Mouse (Mus musculus) left cerebral cortex, adult 18-20 months (tissue): ENCODE measurements at regions not wholly inside any gene's neighbourhood (a gene's known extent, or its start where the extent isn't known, plus 50 kb on each side); places are given as distances from the start of the nearest gene placed in this dataset.
"Not testable (repeated sequence)": the region's sequence is repeated elsewhere in the genome, so short reads cannot be mapped to it uniquely, and the experiment has no call there.

ENCODE experiments used
- DNase-seq, 2 experiments: peaks; one replicate each; pipeline ENCODE4 v3.0.0; 2021 to 2022; ENCODE audit warnings: low spot score in 2 of 2, mixed read lengths in 1 of 2

DNA sequence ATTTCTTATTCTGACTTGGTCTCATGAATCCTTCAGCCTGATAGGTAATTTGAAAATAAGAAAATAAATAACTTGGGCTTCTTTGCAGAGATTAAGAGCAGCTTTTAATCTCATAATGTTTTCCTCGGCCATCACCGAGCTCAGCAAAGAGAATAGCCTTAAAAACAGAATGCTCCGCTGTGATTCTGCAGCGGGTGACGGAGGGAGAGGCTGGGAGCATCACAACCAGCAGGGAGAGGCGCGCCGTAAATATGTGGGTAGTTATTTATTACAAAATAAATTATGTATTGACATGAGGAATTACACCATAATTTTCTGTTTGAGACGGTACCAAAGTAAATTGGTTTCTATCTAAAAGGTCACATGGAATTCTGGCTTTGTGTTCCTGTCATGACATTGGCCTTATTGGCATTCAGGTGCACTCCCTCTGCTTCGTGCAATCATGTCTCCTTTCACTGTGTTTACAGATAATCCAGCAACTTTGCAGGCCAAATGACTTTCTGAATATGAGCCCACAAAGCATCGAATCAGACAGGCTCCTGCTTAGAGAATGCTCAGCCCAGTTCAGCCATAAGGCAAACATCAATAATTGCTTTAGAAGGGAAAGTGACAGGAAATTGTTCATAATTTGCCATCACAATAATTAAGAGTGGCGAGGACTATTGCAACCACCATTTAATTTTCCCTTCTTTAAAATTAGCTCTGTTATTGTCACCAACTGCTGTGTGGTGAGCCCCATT lies 494.4 kb downstream of the Hace1 start:
- no peak for DNase-seq

DNA sequence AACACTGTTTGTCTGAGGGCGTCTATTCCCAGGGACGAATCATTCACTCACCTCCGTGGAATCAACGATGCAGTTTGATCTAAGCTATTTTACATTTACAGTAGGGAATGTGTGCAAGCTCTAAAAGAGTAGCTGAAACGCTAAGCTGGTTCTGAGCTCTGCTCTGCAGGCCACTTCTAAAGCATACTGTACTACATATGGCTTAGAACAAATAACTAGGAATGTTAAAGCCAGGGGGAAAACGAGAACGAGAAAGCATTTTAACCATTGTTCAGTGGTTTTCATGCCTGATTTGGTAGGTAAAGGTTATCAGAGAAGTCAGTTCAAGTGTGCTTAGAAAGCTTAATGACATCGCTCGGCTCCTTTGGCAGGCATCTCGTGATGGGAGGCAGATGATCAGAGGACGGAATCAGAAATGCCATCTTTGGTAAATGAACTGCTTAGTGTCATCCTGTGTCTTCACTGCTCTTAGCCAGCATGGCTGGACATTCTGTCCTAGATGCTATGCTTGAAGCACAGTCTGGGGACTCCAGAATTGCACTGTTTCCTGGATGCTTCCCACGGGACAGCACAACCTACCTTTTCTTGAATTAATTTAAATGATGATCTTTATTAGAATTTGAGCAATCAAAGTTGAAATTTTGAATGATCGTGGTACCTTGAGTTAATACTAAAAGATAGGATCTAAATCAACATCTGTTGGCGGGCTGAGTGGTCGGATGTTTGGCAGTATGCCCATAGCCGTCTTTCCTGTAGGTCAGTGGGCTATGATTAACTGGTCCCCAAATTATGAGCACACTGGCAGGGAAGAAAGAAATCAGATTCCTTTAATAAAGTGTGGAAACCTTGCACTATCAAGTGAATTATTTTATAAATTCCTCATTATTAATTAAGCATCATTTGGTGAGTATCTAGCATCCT lies 495.2 kb downstream of the Hace1 start:
- no peak for DNase-seq

DNA sequence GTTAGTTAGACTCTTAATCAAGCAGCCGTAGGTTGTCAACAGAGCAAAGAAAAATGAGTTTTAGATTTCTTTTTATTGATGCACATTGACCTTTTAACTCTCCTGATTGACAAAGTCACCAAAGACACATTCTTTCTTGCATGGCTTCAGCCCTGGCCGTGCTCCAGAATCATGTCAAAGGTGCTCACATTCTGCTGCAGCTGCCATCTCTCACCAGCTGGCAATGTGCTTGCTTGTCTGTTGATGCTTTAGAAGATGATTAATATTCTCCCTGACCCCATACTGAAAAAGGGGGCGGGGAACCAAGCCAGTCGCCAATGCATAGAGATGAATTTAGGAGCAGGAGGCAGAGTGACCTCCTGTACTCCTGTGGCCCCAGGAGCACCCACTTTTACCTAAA lies 510.1 kb downstream of the Hace1 start:
- DNase-seq, result no peak

DNA sequence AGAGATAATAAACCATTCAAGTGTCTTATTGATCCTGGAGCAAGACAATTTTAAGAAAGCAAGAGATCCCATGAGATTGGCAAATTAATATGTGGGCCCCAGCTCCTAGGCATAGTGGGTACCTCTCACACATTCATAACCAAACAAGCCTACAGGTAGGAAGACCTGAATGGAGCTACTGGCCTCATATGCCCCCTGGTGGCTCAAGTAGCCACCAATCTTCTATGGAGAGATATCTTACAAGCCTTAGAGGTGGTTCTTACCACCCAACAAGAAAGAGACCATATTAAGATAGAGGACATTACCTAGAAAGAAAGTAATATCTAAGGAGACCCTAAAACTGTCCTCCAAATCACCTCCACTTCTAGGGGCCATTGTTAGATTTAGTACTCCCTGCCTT lies 523.2 kb downstream of the Hace1 start:
- DNase-seq, result no peak

DNA sequence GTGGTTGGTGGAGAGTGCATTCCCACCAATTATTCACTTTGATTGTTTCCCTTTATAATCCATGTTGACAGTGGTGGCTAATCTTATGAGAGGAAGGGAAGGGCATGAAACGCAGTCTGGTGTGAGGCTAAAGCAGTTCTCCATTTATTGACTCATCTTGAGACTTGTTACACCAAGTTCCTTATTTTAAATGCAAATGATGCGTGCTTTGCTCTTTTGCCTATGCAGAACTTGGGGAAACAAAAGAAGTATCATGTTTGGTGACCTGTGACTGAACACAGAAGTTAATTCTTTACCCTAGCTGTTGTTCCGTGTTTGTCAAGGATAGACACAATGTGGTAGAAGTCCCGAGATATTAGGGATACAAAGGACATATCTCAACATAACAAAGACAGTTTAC lies 531.2 kb downstream of the Hace1 start:
- no peak for DNase-seq

DNA sequence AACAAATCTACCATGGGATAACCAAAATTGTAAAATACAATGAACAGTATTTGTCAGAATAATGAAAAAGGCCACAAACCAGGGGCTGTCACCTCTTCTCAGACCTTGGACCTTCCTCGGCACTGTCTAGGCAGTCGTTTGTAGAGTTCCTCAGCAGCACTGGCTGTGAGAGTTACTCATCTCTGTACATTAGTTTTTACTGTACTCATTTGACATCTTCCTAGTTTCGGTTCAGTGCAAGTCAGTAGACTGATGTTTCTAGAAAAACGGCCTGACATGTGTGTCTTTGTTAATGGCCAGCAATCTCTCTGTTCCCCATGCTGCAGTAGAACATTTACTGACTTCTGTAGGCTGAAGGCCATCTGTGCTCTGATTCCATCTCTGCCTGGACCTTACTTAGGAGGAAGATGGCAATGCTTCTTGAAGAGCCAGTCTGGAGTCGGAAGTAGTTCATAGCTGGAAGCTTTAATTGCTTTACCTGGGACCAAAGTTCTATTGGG lies 537.1 kb downstream of the Hace1 start:
- no peak for DNase-seq

DNA sequence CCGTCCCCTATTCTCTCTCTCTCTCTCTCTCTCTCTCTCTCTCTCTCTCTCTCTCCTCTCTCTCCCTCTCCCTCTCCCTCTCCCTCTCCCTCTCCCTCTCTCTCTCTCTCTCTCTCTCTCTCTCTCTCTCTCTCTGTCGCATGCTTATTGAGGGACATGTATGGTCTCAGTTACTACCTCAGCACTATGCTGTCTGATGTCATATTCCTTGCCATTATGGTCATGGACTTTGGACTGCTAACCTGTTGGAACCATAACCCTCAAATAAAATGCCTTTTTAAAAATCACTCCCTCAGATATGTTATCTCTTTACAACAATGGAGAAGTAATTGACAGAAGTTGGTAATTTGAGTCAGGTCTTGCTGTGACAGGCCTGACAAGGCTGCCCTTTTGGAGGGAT lies 544.8 kb downstream of the Hace1 start:
- not testable (repeated sequence) for DNase-seq

DNA sequence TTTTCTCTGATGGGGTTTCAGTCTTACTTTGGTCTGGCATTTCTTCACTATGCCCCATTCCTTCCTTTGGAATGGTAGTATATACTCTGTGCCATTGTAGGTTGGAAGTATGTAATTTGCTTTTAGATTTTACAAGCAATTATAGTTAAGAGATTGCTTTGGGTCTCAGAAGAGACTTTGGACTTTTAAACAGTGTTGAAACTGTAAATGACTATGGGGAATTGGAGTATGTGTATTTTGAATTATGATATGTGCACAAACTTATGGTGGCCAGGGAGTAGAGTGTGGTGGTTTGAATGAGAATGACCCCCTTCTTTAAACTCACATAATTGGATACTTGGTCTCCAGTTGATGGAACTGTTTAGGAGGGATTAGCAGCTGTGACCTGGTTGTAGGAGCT lies 546.2 kb downstream of the Hace1 start:
- DNase-seq, result no peak

DNA sequence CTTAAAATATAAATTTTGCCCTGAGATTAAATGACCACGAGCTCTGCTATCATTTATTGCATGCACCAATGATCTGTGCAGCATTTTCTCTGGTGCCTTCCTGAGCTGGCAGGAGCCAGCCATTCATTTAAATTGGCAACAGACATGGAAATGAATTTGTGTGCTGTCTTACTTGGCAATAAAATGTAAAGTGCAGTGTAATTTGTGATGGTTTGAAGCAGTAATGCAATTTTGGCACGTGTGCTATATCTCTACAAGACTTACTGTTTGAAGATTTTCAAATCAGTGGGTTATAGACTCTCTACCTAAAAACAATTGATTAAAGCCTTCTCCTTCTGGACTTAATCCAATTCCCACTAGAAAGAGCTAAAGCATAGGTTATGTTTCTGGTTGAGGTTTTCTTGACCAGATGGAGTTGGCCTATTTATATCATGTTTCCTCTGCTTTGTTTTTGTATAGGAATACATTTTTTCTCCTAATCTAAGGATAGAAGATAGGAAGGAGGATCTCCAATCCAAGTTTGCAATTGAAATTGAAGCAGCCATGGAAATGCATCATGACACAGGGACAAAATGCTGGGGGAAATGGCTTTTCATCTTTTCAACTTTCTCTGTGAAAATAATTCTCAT lies 557.6 kb downstream of the Hace1 start:
- no peak for DNase-seq

DNA sequence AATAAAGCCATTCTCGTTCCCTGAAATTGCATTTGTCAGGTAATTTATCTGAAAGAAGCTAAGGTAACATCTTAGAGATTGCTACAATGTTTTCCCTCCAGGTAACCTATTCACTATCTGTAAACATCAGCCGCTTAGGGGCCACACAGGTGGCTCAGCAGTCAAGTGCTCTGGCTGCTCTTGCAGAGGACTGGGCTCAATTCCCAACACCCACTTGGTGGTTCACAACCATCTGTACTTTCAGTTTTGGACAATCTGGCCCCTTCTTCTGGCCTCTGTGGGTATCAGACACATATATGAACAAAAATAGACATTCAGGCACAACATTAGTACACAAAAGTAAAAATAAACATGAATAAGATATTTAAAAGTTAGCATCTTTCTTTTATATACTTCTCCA lies 596.4 kb downstream of the Hace1 start:
- no peak for DNase-seq

DNA sequence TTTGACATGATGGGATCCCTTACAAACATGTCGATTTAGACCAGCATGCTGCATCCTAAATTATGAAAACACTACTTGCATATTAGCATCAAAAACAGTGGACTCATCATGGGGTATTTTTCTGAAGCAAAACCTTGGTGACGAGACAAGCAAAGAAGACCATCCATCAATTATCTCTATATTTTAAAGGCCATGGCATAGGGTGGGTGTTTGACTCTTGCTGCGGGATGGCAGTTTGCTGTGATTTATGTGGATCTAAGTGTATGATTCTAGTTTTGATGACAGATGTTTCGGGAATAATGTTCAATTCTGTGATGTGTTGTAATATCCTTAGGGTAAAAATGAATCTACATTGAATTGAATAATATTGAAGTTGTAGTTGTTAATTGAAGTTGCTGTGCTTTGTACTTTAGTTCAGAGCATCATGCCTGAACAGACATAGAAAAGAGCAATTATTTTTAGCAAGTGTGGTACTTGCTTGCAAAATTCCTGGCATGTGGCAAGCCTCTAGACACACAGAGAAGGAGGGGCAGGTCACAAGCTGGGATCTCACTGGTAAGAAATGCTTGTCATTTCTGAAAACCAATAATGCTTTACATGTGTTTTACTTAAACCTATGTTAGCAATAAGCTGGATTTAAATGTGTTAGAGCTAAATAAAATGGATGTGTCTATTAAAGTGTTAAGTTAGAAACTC lies 608.3 kb downstream of the Hace1 start:
- DNase-seq, result no peak

DNA sequence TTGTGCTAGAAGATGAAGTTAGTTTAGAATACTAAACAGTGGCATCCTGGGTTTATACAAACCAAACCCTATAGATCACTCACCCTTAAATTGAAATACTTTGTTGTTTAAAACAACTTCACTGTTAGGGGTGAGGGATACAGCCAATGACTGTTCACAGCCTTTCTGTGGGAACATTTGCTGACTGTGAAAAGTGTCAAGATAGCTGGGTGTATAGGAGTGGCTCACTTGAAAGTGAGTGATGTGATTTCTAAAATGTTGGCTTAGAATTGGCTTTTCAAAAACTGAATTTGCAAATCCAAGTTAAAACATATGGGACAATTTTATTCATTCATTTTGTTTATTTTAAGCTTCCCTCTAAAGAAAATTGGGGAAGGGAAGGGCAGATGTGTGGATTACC lies 616.5 kb downstream of the Hace1 start:
- DNase-seq, result no peak

DNA sequence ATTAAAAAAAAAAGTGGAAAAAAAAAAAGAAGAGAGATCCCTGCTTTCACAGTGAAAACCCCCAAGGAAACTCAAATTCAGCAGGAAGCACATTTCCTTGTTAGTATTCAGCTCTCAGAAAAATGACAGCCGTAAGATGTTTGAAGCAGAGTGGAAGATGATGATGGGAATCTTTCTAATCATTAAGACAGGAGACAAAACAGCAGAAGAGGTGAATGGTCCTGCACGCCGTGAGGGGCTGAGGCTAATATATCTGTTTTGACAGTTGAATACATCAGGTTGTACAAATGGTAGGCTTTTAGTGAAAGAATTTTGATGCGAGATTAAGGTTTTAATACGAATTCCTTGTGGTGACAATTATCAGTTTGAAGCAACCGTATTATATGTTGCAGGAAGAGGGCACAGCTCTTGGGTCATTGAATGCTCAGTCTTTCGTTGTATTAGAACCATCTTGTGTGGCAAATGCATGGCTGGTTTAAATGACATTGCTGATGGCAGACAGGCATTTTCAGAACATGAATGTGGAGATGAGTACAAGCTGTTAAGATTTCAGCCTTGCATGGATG lies 649.3 kb downstream of the Hace1 start:
- DNase-seq, result no peak

DNA sequence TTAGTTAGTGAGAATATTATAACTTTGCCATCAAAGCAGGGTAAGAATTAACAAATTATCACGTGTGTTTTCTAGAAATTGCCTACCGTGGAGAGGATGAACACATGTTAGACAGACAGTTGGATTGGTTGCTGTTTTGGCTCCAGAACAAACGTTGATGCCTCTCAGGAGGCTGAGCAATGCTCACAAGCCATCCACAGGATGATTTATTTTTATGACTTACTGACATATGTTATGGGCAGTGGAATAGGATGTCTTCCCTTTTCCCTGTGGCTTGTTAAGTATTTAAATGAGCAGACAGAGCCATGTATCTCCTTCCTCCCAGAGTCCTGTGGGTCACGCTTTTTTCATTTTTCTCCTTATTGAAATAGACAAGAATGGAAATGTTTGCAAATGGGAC lies 652.0 kb downstream of the Hace1 start:
- DNase-seq, result no peak

DNA sequence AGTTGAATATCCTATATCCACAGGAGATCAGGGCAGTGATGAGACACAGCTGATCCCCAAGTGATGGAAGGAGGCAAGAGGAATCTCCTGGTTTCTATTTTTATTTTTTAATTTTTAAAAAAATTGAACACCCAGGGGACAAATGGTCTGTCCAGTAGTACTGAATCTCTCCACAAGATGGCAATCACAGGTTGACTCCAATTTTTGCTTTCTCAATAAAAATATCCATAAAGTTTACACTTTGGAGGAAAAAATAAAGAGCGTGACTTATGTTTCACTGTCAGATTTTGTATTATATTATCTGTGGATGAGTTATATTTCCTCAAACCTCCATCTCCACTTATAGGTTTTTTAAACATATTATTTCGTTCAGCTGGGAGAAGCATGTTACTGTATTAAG lies 658.0 kb downstream of the Hace1 start:
- no peak for DNase-seq

DNA sequence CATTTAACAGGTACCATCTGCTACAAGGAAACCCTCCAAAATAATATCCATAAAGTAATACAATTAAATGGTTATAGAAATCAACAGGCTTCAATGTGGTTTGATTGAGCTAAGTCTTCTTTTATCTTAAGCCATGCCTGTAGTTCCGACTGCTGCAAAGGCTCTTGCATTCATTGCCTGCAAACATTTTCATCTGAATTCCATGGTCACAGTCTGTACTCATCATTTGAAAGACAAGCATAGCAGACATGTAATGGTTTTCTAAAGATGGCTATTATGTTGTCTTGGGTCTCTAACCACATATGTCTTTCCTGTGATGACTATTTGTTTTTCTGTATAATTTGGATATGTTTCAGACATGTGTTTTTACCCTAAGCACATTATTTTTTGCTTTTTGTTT lies 677.9 kb downstream of the Hace1 start:
- DNase-seq, result no peak

DNA sequence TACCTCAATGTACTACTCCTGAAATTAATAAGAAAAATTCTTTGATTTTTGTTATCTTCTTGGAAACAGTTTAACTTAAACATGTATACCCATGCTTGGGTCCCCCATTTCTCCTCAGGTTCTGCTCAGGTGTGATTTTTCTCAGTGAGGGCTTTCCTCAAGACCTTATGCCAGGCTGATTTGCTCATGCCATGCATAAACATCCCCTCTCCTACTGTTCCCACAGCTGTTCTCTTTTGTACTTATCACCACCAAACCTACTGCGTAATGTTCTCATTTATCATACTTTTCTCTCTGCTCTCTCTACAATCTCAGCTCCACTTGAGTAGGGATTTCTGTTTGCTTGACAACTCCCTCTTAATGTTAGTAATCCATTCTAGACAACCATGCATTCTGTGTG lies 692.1 kb downstream of the Hace1 start:
- no peak for DNase-seq

DNA sequence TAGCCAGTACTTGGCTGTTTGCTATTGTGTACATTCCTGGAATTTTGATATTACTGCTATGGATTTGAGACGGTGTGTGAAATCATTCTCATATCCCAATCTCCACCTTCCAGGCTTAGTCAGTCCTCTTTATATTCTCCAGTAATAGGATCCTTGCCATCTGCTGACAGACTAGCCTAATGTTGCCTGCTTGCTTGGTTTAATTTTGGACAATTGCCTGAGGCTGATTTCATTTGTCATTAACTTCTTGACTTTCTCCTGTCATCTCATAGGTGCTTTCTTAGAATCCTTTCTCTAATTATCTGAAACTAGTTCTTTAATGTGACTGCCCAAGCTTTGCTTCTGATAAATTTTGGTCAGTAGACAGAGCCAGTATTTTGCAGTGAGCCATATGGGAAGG lies 696.2 kb downstream of the Hace1 start:
- no peak for DNase-seq

DNA sequence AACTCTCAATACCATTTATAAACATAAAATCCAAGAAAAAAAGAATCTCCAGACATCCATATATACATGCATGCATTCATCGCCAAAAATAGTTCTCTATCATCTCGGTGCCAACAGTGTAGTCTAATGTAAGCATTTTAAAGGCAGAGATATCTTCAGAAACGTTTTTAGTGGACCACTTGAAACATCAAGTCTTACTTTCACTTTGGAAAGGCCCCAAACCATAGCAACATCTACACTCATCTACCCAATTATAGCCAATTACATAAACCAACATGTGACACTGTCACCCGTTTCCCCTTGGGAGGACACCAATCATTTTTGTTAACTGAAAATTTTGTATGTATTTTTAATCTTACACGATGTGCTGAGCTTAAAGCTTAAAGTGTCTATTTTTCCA lies 716.7 kb downstream of the Hace1 start:
- DNase-seq, result no peak

DNA sequence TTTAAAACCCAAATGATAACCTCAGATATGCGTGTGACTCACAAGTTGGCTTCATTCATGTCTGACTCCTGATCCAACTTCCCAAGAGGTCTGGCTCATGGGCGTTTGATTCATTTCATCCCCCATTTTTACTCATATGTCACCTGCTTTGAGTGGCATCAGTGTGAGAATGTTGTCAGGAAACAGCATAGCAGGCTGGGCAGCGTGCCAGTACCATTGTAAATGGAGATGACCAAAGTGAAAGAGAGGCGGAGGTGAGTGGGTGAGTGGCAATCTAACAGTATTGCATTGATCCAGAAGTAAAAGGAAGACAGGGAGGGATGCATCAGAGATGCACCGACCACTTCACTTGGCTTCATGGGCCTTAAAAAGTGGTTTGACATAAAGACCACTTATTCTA lies 720.7 kb downstream of the Hace1 start:
- DNase-seq, result peak; percentile 3 to 15

DNA sequence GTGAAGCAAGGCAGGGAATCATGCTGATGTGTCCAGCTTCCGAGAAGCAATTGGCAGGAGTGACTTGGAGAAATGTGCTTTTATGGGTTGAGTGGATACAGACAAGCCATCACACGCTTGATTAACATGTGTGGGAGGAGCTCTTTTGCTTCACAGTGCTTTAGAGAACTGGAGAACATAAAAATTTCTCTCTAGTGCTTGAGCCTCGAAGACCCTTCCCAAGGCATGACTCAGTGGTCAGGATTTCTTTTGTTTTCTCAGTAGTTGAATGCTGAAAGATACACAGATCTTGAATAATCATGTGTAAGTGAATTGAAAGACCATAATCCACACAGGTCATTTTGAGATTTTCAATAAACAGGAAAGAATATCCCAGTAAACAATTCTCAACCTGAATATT lies 721.9 kb downstream of the Hace1 start:
- DNase-seq, result no peak
